Mouse (Mus musculus) gastrocnemius, postnatal 25 days (tissue): ENCODE results near the gene Sept8. TPM values are rescaled to one million over a fixed set of nuclear protein-coding genes. Genes with fewer than 3 reads are reported as not detected.

Experiments used
- DNase-seq: peaks from one replicate; pipeline ENCODE4 v3.0.0; 2022
- total RNA-seq, 2 experiments: library from RNA; stranded (reverse); gene quantifications; 1 replicate in 1 of 2; 2 replicates in 1 of 2; pipeline ENCODE4 v1.2.3; 2021

Gene Sept8
- total RNA-seq, 2 experiments from 2014 or later, result 14.5 to 16.8 TPM

GRCm38 (mm10) chr11:53583151-53583550 is 64.1 kb downstream of the Sept8 start:
- no peak for DNase-seq

GRCm38 (mm10) chr11:53584849-53585248 is 65.8 kb downstream of the Sept8 start:
- DNase-seq, result no peak

GRCm38 (mm10) chr11:53585510-53585909 is 66.5 kb downstream of the Sept8 start:
- DNase-seq, result no peak

- DNase-seq, result no peak
Measured at GRCm38 (mm10) chr11:53588279-53588678, 69.2 kb downstream of the Sept8 start.

- peak; percentile 11 for DNase-seq
Measured at GRCm38 (mm10) chr11:53590368-53590768, 71.3 kb downstream of the Sept8 start.

- DNase-seq, result no peak
Measured at GRCm38 (mm10) chr11:53591116-53591515, 72.1 kb downstream of the Sept8 start.

Other genes starting within 250 kb of the Sept8 start
- 10 to 100 TPM; 86.5 to 89.0 TPM for gene Hspa4, start 218.8 kb upstream of the Sept8 start, total RNA-seq
- 10 to 100 TPM in 1 of 2 experiments, 1 to 10 TPM in 1; 7.8 to 10.1 TPM for gene Zcchc10, start 194.6 kb upstream of the Sept8 start, total RNA-seq
- 10 to 100 TPM; 76.4 to 89.1 TPM for gene Aff4, start 168.4 kb upstream of the Sept8 start, total RNA-seq
- gene Leap2, start 96.1 kb upstream of the Sept8 start, total RNA-seq, result not detected
- 1,000 to 10,000 TPM; 1,448 to 1,479 TPM for gene Uqcrq, start 88.4 kb upstream of the Sept8 start, total RNA-seq
- under 1 TPM; 0.20 to 0.54 TPM for gene Gdf9, start 88.2 kb upstream of the Sept8 start, total RNA-seq
- not detected for gene Gm10447, start 62.1 kb upstream of the Sept8 start, total RNA-seq
- gene Shroom1, start 62.1 kb upstream of the Sept8 start, total RNA-seq, result under 1 TPM; 0.23 to 0.35 TPM
- not detected for gene Gm9837, start 48.8 kb upstream of the Sept8 start, total RNA-seq
- not detected for gene Gm9945, start 39.1 kb upstream of the Sept8 start, total RNA-seq
- gene Sowaha, start 39.0 kb upstream of the Sept8 start, total RNA-seq, result under 1 TPM; 0.08 TPM
- 1 to 10 TPM; 4.0 to 5.3 TPM for gene Kif3a, start 48.1 kb downstream of the Sept8 start, total RNA-seq
- not detected for gene Il4, start 99.4 kb downstream of the Sept8 start, total RNA-seq
- gene Il13, start 115.4 kb downstream of the Sept8 start, total RNA-seq, result not detected
- gene Rad50, start 188.1 kb downstream of the Sept8 start, total RNA-seq, result 1 to 10 TPM; 4.9 to 5.1 TPM
- gene Il5, start 201.5 kb downstream of the Sept8 start, total RNA-seq, result not detected